Mouse (Mus musculus) forebrain, embryonic 12.5 days (tissue): ENCODE data around the gene Rdm1. TPM values are rescaled to one million over a fixed set of nuclear protein-coding genes. Genes with fewer than 3 reads are reported as not detected.
"Not testable (repeated sequence)": the region's sequence is repeated elsewhere in the genome, so short reads cannot be mapped to it uniquely, and the experiment has no call there.

ENCODE experiments used
- ATAC-seq: fragments of 200-750 bp; cut with Nextera tagmentation; 2 replicates; pipeline ENCODE4 v1.8.0; 2017; ENCODE audit warnings: moderate TSS enrichment; ENCODE audit not compliant: low FRiP score
- H3K27ac ChIP-seq: fragments of 300-500 bp; sonication (generic); 2 replicates; pipeline ENCODE4 v1.5.1; 2016; ENCODE audit warnings: mild to moderate bottlenecking
- H3K27me3 ChIP-seq: fragments of 300-500 bp; sonication (generic); 2 replicates; pipeline ENCODE4 v1.6.1; 2016; ENCODE audit warnings: mild to moderate bottlenecking
- H3K36me3 ChIP-seq: fragments of 300-500 bp; sonication (generic); replicated peaks from 2 replicates; pipeline ENCODE4 v1.6.1; 2016; ENCODE audit warnings: mild to moderate bottlenecking
- H3K4me1 ChIP-seq: fragments of 300-500 bp; sonication (generic); 2 replicates; pipeline ENCODE4 v1.6.1; 2016
- H3K4me2 ChIP-seq: fragments of 300-500 bp; sonication (generic); 2 replicates; pipeline ENCODE4 v1.6.1; 2016; ENCODE audit warnings: mild to moderate bottlenecking, moderate library complexity
- H3K4me3 ChIP-seq: fragments of 300-500 bp; sonication (generic); replicated peaks from 2 replicates; pipeline ENCODE4 v1.5.1; 2016; ENCODE audit warnings: mild to moderate bottlenecking
- H3K9ac ChIP-seq: fragments of 300-500 bp; sonication (generic); 2 replicates; pipeline ENCODE4 v1.6.1; 2016; ENCODE audit warnings: mild to moderate bottlenecking
- H3K9me3 ChIP-seq: fragments of 300-500 bp; sonication (generic); 2 replicates; pipeline ENCODE4 v1.6.1; 2016
- WGBS: fragments of 180-500 bp; shearing (Covaris S2); methylation state at CpG from one replicate; pipeline ENCODE4 v1.1.7; 2016; 5-methylcytosine and 5-hydroxymethylcytosine counted together
- polyA plus RNA-seq: library from polyadenylated mRNA; unstranded; fragments of >200 nt; fragmentation: Nextera tagmentation; extraction: Ambion mirVana; gene quantifications from 2 replicates; pipeline ENCODE4 v1.2.1, GENCODE M21; 2016

The Rdm1 gene
- polyA plus RNA-seq, 1 experiment from 2014 or later: 50.9 TPM

DNA sequence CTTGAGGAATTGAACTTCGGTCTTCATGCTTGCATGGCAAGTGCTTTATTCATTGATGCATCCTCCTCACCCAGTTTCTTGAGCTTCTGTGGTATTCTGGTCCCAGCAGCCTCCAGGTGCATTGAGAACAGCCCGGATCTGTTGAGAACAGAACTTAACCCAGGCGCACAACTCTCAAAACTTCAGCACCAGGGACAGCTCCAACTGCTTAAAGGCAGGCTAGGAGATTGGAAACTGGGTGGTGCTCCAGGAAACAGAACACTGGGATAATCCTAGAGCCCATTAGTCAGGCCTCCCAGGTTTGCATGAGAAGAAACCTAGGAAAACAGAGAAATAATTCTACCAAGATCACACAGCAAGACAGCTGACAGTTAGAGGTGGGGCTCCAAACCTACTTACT lies 24.5 kb upstream of the Rdm1 start:
- H3K27me3 ChIP-seq: peaks cover 5% of the 10 kb centered on the region; the same call in 1 of the 2 replicates
- no peak overlapping the region for H3K9ac ChIP-seq
- no peaks in the 10 kb centered on the region for H3K4me1 ChIP-seq
- H3K27ac ChIP-seq: no peak overlapping the region
- H3K4me3 ChIP-seq: no peak overlapping the region
- no peak overlapping the region for H3K4me2 ChIP-seq
- H3K36me3 ChIP-seq: no peaks in the 10 kb centered on the region
- no peaks in the 10 kb centered on the region for H3K9me3 ChIP-seq
- 9% methylated on average over 3 of the region's 3 CpGs for WGBS
- no peak for ATAC-seq

DNA sequence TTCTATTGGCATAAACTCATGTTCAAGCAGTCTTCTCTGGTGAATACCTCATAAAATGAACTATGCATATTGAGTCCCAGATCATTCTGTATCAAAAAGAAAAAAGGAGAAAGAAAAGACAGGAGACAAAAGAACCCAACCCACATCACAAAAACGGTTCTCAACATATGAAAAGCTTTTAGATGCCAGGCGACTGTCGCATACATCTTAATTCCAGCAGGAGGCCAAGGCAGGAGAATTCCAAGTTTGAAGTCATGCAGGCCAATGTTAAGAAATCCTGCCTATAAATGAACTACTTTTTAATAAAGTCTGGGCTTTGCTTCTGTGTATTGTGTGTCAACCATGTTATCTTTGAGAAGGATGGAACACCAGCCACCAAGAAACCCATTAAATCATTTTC lies 22.9 kb upstream of the Rdm1 start:
- Histone ChIP-seq H3K36me3 (no peaks in the 10 kb centered on the region), H3K4me3 (peak overlapping the region; percentile 41), H3K9ac (peak overlapping the region; percentile 9; the same call in 1 of the 2 replicates), H3K27me3 (peaks cover 5% of the 10 kb centered on the region; the same call in 1 of the 2 replicates), H3K4me1 (no peaks in the 10 kb centered on the region), H3K4me2 (peak overlapping the region; percentile 53), H3K9me3 (no peaks in the 10 kb centered on the region), H3K27ac (no peak overlapping the region)
- 0% methylated on average over 3 of the region's 3 CpGs for WGBS
- ATAC-seq: no peak

DNA sequence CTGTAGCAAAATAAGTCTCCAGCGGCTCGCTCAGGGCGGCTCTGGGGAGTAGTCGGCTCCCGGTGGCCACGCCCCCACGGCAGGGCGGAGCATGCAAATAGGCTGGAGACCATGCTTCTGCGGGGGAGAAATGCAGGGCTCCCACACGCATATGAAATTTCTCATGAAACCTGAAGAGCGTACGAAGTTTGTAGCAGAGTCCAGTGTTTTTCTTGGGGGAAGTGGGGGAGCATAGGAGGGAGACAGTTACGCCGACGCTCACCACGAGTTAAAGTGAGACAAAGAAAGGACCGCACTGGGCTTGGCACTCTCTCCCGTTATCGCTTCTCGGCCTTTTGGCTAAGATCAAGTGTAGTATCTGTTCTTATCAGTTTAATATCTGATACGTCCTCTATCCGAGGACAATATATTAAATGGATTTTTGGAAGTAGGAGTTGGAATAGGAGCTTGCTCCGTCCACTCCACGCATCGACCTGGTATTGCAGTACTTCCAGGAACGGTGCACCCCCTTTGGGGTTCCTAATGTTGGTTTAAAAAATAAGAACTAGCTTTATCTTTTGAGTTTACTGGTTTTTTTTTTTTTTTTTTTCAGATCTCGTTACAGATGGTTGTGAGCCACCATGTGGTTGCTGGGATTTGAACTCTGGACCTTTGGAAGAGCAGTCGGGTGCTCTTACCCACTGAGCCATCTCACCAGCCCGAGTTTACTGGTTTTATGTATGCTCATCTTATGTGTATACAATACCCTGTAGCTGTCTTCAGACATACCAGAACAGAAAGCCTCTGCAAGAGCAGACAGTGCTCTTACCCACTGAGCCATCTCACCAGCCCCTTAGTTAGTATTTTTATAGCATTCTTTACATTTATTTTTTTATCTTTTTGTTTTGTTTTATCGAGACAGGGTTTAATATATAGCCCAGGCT lies 22.2 kb upstream of the Rdm1 start:
- WGBS: 1% methylated on average over 30 of the region's 30 CpGs
- H3K4me1 ChIP-seq, H3K9me3 ChIP-seq, H3K27me3 ChIP-seq, H3K36me3 ChIP-seq: not testable (repeated sequence)
- ATAC-seq: peak; percentile 89
- Histone ChIP-seq H3K4me2 (peak overlapping the region; percentile 53), H3K27ac (peak overlapping the region; percentile 76), H3K9ac (peak overlapping the region; percentile 9; the same call in 1 of the 2 replicates), H3K4me3 (peak overlapping the region; percentile 41)

DNA sequence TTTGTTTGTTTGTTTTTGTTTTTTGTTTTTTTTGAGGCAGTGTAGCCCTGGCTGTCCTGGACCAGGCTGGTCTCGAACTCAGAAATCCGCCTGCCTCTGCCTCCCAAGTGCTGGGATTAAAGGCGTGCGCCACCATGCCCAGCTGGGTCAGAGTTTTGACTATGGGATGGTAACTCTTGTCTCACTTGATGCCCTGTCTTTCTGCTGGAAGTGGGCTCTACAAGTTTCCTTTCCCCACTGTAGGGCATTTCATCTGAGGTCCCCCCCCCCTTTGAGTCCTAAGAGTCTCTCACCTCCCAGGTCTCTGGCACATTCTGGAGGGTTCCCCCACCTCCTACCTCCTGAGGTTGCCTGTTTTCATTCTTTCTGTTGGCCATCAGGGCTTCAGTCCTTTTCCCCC lies 19.9 kb upstream of the Rdm1 start:
- not testable (repeated sequence) for H3K27ac ChIP-seq, H3K4me1 ChIP-seq, ATAC-seq, H3K36me3 ChIP-seq, H3K4me2 ChIP-seq, H3K4me3 ChIP-seq, H3K9ac ChIP-seq, H3K9me3 ChIP-seq, H3K27me3 ChIP-seq
- 89% methylated on average over 4 of the region's 4 CpGs for WGBS

DNA sequence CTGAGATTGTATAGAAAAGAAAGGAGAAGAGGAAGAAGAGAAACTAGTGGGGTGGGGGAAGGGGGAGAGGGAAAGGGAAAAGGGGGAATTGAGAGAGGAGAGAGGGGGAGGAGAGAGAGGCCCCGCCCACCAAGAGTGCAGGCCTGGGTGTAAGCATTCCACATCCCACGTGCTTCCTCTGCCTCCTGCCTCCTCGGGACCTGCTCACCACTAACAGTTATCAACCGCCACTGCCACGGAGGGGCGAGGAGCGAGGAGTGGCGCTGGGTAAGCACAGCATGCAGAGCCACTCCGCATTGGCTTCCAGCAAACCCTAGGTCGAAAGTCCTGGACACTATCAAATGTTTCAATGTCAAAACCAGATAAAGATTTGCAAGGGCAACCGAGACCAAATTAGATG lies 16.6 kb upstream of the Rdm1 start:
- H3K36me3 ChIP-seq: no peaks in the 10 kb centered on the region
- H3K9ac ChIP-seq: no peak overlapping the region
- 44% methylated on average over 11 of the region's 11 CpGs for WGBS
- no peaks in the 10 kb centered on the region for H3K27me3 ChIP-seq
- no peaks in the 10 kb centered on the region for H3K9me3 ChIP-seq
- no peak for ATAC-seq
- no peak overlapping the region for H3K4me3 ChIP-seq
- H3K4me1 ChIP-seq: peaks cover 16% of the 10 kb centered on the region
- H3K27ac ChIP-seq: no peak overlapping the region
- no peak overlapping the region for H3K4me2 ChIP-seq

DNA sequence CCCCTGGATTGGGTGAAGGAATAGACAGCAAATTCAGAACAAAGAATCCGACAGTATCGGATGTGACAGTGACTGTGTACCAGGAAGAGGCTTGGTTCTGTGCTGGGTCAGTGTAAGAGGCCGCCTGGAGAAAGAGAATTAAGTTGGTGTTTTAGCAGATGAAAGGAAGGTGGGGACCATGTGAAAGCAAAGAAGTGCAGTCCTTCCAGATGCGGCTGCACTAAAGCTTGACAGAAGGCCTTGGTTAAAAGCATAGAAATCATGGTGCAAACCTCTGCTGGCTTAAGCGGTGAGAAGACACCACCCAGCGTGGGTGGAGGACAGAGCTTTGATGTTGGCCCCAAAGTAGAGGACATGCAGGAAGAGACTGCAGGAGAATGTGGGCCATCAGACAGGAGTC lies 13.4 kb upstream of the Rdm1 start:
- H3K27ac ChIP-seq: peak overlapping the region; percentile 19; the same call in 1 of the 2 replicates
- H3K9me3 ChIP-seq: no peaks in the 10 kb centered on the region
- no peaks in the 10 kb centered on the region for H3K27me3 ChIP-seq
- no peak overlapping the region for H3K4me3 ChIP-seq
- H3K36me3 ChIP-seq: no peaks in the 10 kb centered on the region
- H3K4me2 ChIP-seq: no peak overlapping the region
- no peak overlapping the region for H3K9ac ChIP-seq
- ATAC-seq: no peak
- peaks cover 39% of the 10 kb centered on the region for H3K4me1 ChIP-seq
- WGBS: 79% methylated on average over 6 of the region's 6 CpGs

DNA sequence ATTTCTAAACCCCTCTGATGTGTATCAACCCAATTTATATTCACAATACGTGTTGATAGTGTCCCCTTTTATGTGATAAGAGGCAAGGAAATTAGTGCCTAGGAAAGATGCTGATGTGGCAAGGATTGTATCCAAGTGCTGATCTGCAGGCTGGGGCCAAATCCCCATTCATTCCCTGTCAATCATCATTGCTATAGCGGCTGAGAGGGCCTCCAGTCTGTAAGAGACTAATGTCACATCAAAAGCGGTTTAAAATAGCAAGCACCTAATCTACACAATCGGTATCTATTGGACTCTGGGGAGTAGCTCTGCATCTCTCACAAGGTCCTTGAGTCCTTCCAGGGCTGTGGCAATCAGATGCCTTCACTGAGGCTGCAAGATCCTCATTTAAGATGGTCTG lies 12.9 kb upstream of the Rdm1 start:
- H3K27me3 ChIP-seq: no peaks in the 10 kb centered on the region
- no peaks in the 10 kb centered on the region for H3K36me3 ChIP-seq
- peaks cover 40% of the 10 kb centered on the region for H3K4me1 ChIP-seq
- ATAC-seq: no peak
- no peak overlapping the region for H3K4me2 ChIP-seq
- H3K27ac ChIP-seq: 0 out of 2 replicates have a peak overlapping the region, but pooled peaks have one; percentile 19
- no peak overlapping the region for H3K9ac ChIP-seq
- 33% methylated on average over 4 of the region's 4 CpGs for WGBS
- H3K4me3 ChIP-seq: no peak overlapping the region
- no peaks in the 10 kb centered on the region for H3K9me3 ChIP-seq

DNA sequence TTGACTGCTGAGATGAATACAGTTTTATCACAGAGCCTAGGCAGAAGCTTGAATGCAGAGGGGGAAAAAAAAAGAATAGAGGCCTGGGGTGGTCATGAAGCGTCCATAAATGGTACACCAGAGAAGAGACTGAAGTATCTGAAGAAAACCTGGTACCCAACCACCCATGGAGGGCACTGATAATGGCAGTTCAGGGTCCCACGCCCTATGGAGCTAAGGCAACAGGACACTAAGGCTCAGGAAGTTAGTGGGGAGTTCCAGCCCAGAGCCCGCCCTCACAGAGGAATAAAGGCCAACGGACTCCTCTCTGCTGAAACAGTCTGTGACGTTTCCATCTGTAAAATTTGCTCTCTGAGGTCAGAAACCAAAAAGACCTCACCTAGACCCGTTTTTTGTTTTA lies 11.6 kb upstream of the Rdm1 start:
- Histone ChIP-seq H3K9ac (no peak overlapping the region), H3K9me3 (no peaks in the 10 kb centered on the region), H3K4me1 (peaks cover 39% of the 10 kb centered on the region), H3K4me3 (no peak overlapping the region), H3K27ac (no peak overlapping the region), H3K27me3 (no peaks in the 10 kb centered on the region), H3K4me2 (no peak overlapping the region), H3K36me3 (no peaks in the 10 kb centered on the region)
- no peak for ATAC-seq
- 89% methylated on average over 6 of the region's 6 CpGs for WGBS

DNA sequence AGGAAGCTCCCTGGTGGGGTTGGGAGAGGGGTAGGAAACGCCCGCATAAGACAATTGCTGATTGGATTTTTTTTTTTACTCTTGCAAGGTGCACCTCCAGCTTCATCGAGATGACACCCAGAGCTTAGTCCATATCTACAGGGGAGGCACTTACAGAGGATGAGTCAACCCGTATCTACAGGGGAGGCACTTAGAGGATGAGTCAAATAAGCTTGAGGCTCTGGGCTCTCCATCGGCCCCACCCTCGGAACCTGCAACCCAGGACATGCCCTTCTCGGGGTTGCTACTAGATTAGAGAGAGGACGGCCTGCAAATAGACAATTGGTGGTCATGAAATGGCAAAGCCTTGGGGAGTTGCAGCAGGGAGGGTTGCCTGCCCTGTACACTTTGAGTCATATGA lies 10.9 kb upstream of the Rdm1 start:
- no peaks in the 10 kb centered on the region for H3K9me3 ChIP-seq
- 95% methylated on average over 8 of the region's 8 CpGs for WGBS

DNA sequence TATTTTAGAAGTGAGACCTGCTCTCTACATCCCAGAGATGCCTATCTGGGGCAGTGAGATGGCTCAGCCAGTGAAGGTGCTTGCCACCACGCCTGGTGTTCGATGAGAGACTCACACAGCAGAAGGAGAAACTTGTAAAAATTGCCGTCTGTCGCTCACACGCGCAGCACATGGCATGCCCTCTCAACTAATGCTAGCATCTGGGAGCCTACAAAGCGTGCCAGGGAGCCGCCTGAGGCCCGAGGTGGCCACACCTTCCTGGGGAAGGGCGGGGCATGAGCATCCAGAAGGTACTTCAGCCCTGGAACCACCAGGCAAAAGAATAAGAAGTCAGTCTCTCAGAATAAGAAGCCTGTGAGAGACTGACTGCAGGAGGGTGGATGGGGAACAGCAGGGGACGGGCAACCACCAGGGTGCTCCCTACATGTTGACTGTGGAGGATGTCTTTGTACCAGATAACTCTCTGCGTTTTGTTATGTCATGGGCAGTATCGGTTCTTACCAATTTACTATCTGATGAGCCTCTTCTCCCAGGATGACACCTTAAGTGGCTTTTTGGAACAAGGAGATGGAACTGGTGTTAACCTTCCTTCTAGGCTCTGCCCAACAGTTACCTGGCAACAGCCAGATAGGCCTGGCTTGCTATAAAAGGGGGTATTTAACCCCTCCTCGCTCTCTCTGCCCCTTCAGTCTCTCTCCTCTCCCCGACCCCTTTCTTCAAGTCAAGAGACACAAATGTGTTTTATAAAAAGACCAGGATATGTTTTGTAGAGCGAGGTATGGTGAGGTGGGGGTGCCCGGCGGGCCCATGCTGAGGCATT lies 9.8 kb upstream of the Rdm1 start:
- WGBS: 20% methylated on average over 18 of the region's 18 CpGs
- ATAC-seq: peak; percentile 23; the same call in 1 of the 2 replicates
- Histone ChIP-seq H3K9ac (peak overlapping the region; percentile 29; the same call in 1 of the 2 replicates), H3K9me3 (no peaks in the 10 kb centered on the region), H3K4me2 (peak overlapping the region; percentile 47), H3K4me1 (peaks cover 35% of the 10 kb centered on the region), H3K4me3 (peak overlapping the region; percentile 14; the same call in 1 of the 2 replicates), H3K27ac (peak overlapping the region; percentile 83), H3K27me3 (no peaks in the 10 kb centered on the region), H3K36me3 (no peaks in the 10 kb centered on the region)

More for the DNA sequence above, 10.9 kb upstream of the Rdm1 start:
- Histone ChIP-seq H3K4me3 (no peak overlapping the region), H3K27ac (no peak overlapping the region), H3K9ac (no peak overlapping the region), H3K27me3 (no peaks in the 10 kb centered on the region), H3K4me2 (no peak overlapping the region), H3K36me3 (no peaks in the 10 kb centered on the region), H3K4me1 (peaks cover 35% of the 10 kb centered on the region)
- ATAC-seq: no peak

DNA sequence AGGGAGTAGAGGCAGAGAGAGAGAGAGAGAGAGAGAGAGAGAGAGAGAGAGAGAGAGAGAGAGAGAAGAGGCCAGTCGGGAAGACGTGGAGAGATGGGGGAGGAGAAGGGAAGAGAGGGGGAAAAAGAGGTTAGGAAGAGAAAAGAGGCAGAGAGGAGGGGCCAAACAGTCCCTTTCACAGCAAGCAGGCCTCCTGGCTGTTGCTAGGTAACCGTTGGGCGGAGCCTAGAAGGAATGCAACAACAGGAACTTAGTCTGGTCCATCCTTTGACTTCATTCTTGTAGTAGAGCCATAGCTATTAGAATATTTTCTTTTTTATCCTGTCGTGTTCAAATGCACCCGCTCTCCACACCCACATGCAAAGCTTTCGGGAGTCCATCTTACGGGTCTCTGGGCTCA lies 9.1 kb upstream of the Rdm1 start:
- Histone ChIP-seq H3K27me3 (no peaks in the 10 kb centered on the region), H3K27ac (peak overlapping the region; percentile 83), H3K4me3 (peak overlapping the region; percentile 14; the same call in 1 of the 2 replicates), H3K4me2 (peak overlapping the region; percentile 47), H3K36me3 (no peaks in the 10 kb centered on the region), H3K4me1 (peaks cover 35% of the 10 kb centered on the region), H3K9me3 (no peaks in the 10 kb centered on the region), H3K9ac (peak overlapping the region; percentile 29; the same call in 1 of the 2 replicates)
- peak; percentile 76 for ATAC-seq
- WGBS: 5% methylated on average over 8 of the region's 8 CpGs

DNA sequence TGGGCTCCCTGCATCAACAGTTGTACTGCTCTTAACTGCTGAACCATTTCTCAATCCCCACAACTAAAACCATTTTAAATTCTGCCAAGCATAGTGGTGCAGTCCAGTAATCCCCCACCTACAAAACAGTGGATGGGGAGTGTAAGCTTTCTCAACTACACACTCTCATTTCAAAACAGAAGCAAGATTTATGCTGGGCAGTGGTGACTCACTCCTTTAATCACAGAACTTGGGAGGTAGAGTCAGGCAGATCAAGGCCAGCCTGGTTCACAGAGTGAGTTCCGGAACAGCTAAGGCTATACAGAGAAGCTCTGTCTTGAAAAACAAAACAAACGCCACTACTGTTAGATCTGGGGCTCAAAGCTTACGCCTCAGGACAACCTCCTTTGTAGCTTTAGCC lies 8.4 kb upstream of the Rdm1 start:
- Histone ChIP-seq H3K36me3 (no peaks in the 10 kb centered on the region), H3K4me1 (peaks cover 34% of the 10 kb centered on the region), H3K4me2 (no peak overlapping the region), H3K9me3 (no peaks in the 10 kb centered on the region), H3K27me3 (no peaks in the 10 kb centered on the region), H3K4me3 (no peak overlapping the region), H3K27ac (peak overlapping the region; percentile 83; the same call in 1 of the 2 replicates), H3K9ac (no peak overlapping the region)
- 73% methylated on average over 3 of the region's 3 CpGs for WGBS
- ATAC-seq: no peak
